Mouse (Mus musculus) embryo, embryonic 11 days (tissue): ENCODE results near the gene Adck1.

Experiments used
- DNase-seq: peaks from one replicate; pipeline ENCODE4 v3.0.0-alpha.2; 2015

Gene Adck1

DNA sequence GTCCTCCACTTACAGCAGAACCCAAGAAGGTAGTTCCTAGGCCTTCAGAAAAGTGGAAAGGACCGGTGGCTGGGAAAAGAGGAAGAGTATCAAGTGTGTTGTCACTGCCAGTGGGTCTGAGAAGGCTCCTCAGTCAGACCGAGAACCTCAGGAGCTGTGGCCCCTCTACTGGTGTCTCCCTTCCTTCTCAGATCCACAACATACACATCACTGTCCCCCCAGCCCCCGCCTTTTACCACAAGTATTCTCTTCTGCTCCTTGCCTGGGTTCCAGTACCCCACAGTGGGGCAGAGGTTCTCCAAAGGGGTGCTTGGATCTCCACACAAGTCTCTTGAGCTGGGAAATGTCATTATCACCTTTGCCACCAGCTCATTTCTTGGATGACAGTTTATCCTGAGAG is 115.5 kb downstream of the Adck1 start:
- no peak for DNase-seq

- DNase-seq = no peak
Observed at GRCm38 (mm10) chr12:88476702-88477101, 116.3 kb downstream of the Adck1 start.

DNA sequence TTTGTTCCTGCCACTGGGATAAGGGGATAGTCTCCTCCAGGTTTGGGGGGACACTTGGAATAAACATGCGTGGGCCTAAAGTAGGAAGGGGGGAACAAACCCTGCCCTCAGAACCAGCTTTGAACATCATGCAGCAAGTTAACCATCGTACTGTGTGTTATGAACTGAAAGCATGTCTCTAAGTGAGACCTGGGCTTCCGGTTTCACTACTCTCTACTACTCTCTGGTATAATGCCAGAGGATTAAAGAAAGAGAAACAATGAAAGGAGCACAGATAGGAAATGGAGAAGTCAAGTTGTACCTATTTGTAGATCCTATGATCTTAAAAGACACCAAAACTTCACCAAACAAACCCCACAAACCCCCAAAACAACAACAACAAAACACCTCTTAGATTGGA is 121.3 kb downstream of the Adck1 start:
- DNase-seq = no peak

DNA sequence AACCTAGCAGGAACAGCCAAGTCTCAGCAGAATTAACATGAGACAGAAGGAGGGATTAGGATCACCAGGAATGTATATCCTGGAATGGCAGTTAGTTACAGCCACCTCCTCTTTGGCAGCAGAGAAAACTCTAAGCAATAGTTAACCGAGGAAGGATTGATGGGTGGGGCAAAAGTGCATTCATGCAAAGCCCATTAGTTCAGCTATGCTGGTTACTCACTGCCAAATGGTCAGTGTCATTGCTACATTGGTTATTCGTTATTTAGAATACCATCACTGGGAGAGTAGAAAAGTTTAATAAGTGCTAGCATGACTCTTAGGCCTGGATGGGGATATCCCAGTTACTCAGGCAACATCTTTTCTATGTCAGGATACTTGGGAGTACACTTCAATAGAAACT is 130.5 kb downstream of the Adck1 start:
- no peak for DNase-seq
